Mouse (Mus musculus): ENCODE data around the gene Sart1.

Gene Sart1

GRCm38 (mm10) chr19:5374177-5374576, 14.3 kb downstream of the Sart1 start:
- intact Hi-C loops (cut with DNase I), result no loop called here

GRCm38 (mm10) chr19:5372724-5373123, 15.8 kb downstream of the Sart1 start:
- intact Hi-C loops (cut with DNase I), result no loop called here

- intact Hi-C loops (cut with DNase I), result no loop called here
Measured at GRCm38 (mm10) chr19:5370932-5371331, 17.6 kb downstream of the Sart1 start.

GRCm38 (mm10) chr19:5367455-5367854, 21.0 kb downstream of the Sart1 start:
- intact Hi-C loops (cut with DNase I), result loop anchor here (2.0 to 10.0 kb wide), 2 partner anchors 21 to 487 kb away; partner anchors contain the start of gene Sart1

- intact Hi-C loops (cut with DNase I), result loop anchor here (2.0 to 10.0 kb wide), 2 partner anchors 22 to 488 kb away; partner anchors contain the start of gene Sart1
Measured at GRCm38 (mm10) chr19:5367053-5367359, 21.5 kb downstream of the Sart1 start, which contains the start of gene Banf1. Gene Banf1 (minus strand): TSS chr19:5367168.

GRCm38 (mm10) chr19:5366175-5367052, 22.1 kb downstream of the Sart1 start, which contains the start of gene Eif1ad:
Gene Eif1ad (plus strand): TSS chr19:5366741.
- intact Hi-C loops (cut with DNase I), result loop anchor here (2.0 to 10.0 kb wide), 2 partner anchors 22 to 488 kb away; partner anchors contain the start of gene Sart1

GRCm38 (mm10) chr19:5365751-5366150, 22.8 kb downstream of the Sart1 start:
- intact Hi-C loops (cut with DNase I), result loop anchor here (2.0 to 10.0 kb wide), 2 partner anchors 23 to 489 kb away; partner anchors contain the start of gene Sart1

- intact Hi-C loops (cut with DNase I), result loop anchor here (10.0 kb wide), 1 partner anchor 491 kb away; no protein-coding TSS in a partner anchor
Measured at GRCm38 (mm10) chr19:5364124-5364523, 24.4 kb downstream of the Sart1 start.

- intact Hi-C loops (cut with DNase I), result loop anchor here (10.0 kb wide), 1 partner anchor 493 kb away; no protein-coding TSS in a partner anchor
Measured at GRCm38 (mm10) chr19:5362186-5362585, 26.3 kb downstream of the Sart1 start.

GRCm38 (mm10) chr19:5356080-5356479, 32.4 kb downstream of the Sart1 start:
- intact Hi-C loops (cut with DNase I), result no loop called here

- intact Hi-C loops (cut with DNase I), result no loop called here
Measured at GRCm38 (mm10) chr19:5353609-5354008, 34.9 kb downstream of the Sart1 start.

- intact Hi-C loops (cut with DNase I), result loop anchor here (5.0 kb wide), 1 partner anchor 52 kb away; the partner anchor contains the start of genes Gal3st3 and Sf3b2
Measured at GRCm38 (mm10) chr19:5349502-5349873, 39.0 kb downstream of the Sart1 start, which contains the start of gene Cst6. Gene Cst6 (minus strand): TSS chr19:5349574.

- intact Hi-C loops (cut with DNase I), result loop anchor here (5.0 kb wide), 1 partner anchor 52 kb away; the partner anchor contains the start of genes Gal3st3 and Sf3b2
Measured at GRCm38 (mm10) chr19:5348526-5349501, 39.7 kb downstream of the Sart1 start.

GRCm38 (mm10) chr19:5348064-5348463, 40.4 kb downstream of the Sart1 start:
- intact Hi-C loops (cut with DNase I), result loop anchor here (5.0 kb wide), 1 partner anchor 51 kb away; the partner anchor contains the start of genes Gal3st3 and Sf3b2

GRCm38 (mm10) chr19:5345297-5346131, 43.0 kb downstream of the Sart1 start:
- intact Hi-C loops (cut with DNase I), result loop anchor here (5.0 kb wide), 1 partner anchor 48 kb away; the partner anchor contains the start of genes Gal3st3 and Sf3b2

GRCm38 (mm10) chr19:5341360-5341759, 47.1 kb downstream of the Sart1 start:
- intact Hi-C loops (cut with DNase I), result no loop called here

- intact Hi-C loops (cut with DNase I), result no loop called here
Measured at GRCm38 (mm10) chr19:5337975-5338374, 50.5 kb downstream of the Sart1 start.

- intact Hi-C loops (cut with DNase I), result no loop called here
Measured at GRCm38 (mm10) chr19:5335441-5335840, 53.1 kb downstream of the Sart1 start, which contains the start of gene Catsper1. Gene Catsper1 (plus strand): TSS chr19:5335741.

GRCm38 (mm10) chr19:5334741-5335140, 53.8 kb downstream of the Sart1 start:
- intact Hi-C loops (cut with DNase I), result no loop called here

- intact Hi-C loops (cut with DNase I), result no loop called here
Measured at GRCm38 (mm10) chr19:5327970-5328369, 60.5 kb downstream of the Sart1 start.
